Mouse (Mus musculus) cortical plate, adult 2 months (tissue): ENCODE data around the gene Gm27021.

ENCODE experiments used
- CTCF ChIP-seq: fragments of 200-500 bp; IDR thresholded peaks from 2 replicates; pipeline ENCODE4 v1.5.1; 2011; ENCODE audit warnings: mild to moderate bottlenecking, control low read depth, low read length; ENCODE audit not compliant: insufficient read depth; ENCODE audit errors: extremely low read depth
- POLR2A ChIP-seq: fragments of 200-500 bp; IDR thresholded peaks from 2 replicates; pipeline ENCODE4 v1.6.1; 2011; ENCODE audit warnings: mild to moderate bottlenecking, low read length, control low read depth; ENCODE audit not compliant: insufficient read depth; ENCODE audit errors: extremely low read depth

- TF ChIP-seq POLR2A = no peak
- TF ChIP-seq CTCF = no peak
These were observed 87.4 kb downstream of the Gm27021 start for GRCm38 (mm10) chr8:120580336-120581000.
